ENCODE assay signal across 21 mouse cellular contexts in the genomic region with DNA sequence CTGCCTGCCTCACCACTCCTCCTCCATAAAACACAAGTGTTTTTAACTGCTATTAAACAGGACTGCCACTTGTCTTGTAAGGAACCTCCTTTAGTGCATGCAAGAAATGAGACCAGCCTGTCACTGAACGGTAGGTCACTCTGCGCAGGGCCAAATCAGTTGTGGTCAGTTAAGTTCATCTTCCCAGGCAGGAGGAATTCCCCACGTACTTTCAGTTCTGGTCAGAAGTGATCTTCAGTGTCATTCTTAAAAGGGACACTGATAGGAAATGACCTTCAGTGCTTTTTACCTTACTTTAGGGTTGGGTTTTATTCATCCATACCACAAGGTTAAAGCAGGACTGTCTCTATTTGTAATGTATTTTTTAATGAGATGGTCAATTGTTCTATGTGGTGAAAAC.
"Had no signal": no experiment of that assay in that cellular context is flagged by ENCODE, and none has a peak within 500 bp of the region (broad histone marks: within the 10 kb centered on the region; RNA-seq: fewer than 3 reads in every experiment).

No protein-coding gene starts in this region.

- H3K9ac ChIP-seq: limb, embryonic 13.5 days; liver, embryonic 14.5 days; liver, postnatal 0 days; lung, embryonic 14.5 days; midbrain, embryonic 13.5 days; stomach, embryonic 15.5 days had no signal

- H3K4me1 ChIP-seq: limb, embryonic 10.5 days; midbrain, embryonic 13.5 days; stomach, embryonic 15.5 days had no signal

- H3K4me2 ChIP-seq: limb, embryonic 13.5 days; liver, embryonic 11.5 days; lung, embryonic 14.5 days; midbrain, embryonic 13.5 days; stomach, embryonic 15.5 days had no signal

- H3K36me3 ChIP-seq: limb, embryonic 10.5 days; limb, embryonic 13.5 days; midbrain, embryonic 10.5 days; midbrain, embryonic 13.5 days; stomach, embryonic 15.5 days had no signal

- H3K4me3 ChIP-seq: layer of hippocampus, adult 2 months; limb, embryonic 10.5 days; limb, embryonic 13.5 days; megakaryocyte, embryonic 14.5 days; midbrain, embryonic 10.5 days; midbrain, embryonic 13.5 days; stomach, embryonic 15.5 days had no signal

- DNase-seq: kidney, adult 18-20 months; kidney, postnatal 25 days; layer of hippocampus, adult 9-11 months; liver, postnatal 0 days; lung, embryonic 14.5 days; right cerebral cortex, postnatal 14 days; right cerebral cortex, postnatal 4 days; thymus, postnatal 25 days had no signal

- H3K9me3 ChIP-seq: limb, embryonic 10.5 days; limb, embryonic 13.5 days; megakaryocyte, embryonic 14.5 days; midbrain, embryonic 10.5 days; midbrain, embryonic 13.5 days; stomach, embryonic 15.5 days had no signal

- H3K27me3 ChIP-seq: limb, embryonic 13.5 days; megakaryocyte, embryonic 14.5 days; midbrain, embryonic 13.5 days; stomach, embryonic 15.5 days had no signal

- H3K27ac ChIP-seq: kidney, postnatal 0 days; layer of hippocampus, adult 2 months; limb, embryonic 10.5 days; limb, embryonic 13.5 days; liver, embryonic 14.5 days; macrophage; midbrain, embryonic 10.5 days; midbrain, embryonic 13.5 days; stomach, embryonic 15.5 days had no signal

- ATAC-seq: liver, postnatal 0 days; lung, postnatal 0 days; midbrain, embryonic 13.5 days; midbrain, embryonic 16.5 days had no signal
